Mouse (Mus musculus) neural tube, embryonic 11.5 days (tissue): ENCODE data around the gene Esr1. TPM values are rescaled to one million over a fixed set of nuclear protein-coding genes. Genes with fewer than 3 reads are reported as not detected.
A peak's percentile ranks its signal among the peaks of the same experiment; 100 is the strongest.
"Not testable (repeated sequence)": the region's sequence is repeated elsewhere in the genome, so short reads cannot be mapped to it uniquely, and the experiment has no call there.

ENCODE experiments used
- ATAC-seq: fragments of 200-750 bp; cut with Nextera tagmentation; 2 replicates; pipeline ENCODE4 v1.8.0; 2017; ENCODE audit warnings: moderate number of reproducible peaks, mild to moderate bottlenecking, moderate TSS enrichment, moderate library complexity; ENCODE audit not compliant: insufficient read depth, low FRiP score, low TSS enrichment
- DNase-seq: peaks from one replicate; pipeline ENCODE4 v3.0.0-alpha.2; 2015; ENCODE audit warnings: low spot score
- H3K27ac ChIP-seq: fragments of 300-500 bp; sonication (generic); 2 replicates; pipeline ENCODE4 v1.5.1; 2014; ENCODE audit warnings: low read depth, mild to moderate bottlenecking, low read length
- H3K27me3 ChIP-seq: fragments of 300-500 bp; sonication (generic); 2 replicates; pipeline ENCODE4 v1.6.1; 2014; ENCODE audit warnings: mild to moderate bottlenecking, low read length, mixed read lengths; ENCODE audit not compliant: control insufficient read depth, insufficient read depth
- H3K36me3 ChIP-seq: fragments of 300-500 bp; sonication (generic); 2 replicates; pipeline ENCODE4 v1.6.1; 2014; ENCODE audit warnings: mild to moderate bottlenecking, low read length, moderate library complexity, mixed read lengths; ENCODE audit not compliant: control insufficient read depth, insufficient read depth
- H3K4me1 ChIP-seq: fragments of 300-500 bp; sonication (generic); 2 replicates; pipeline ENCODE4 v1.6.1; 2014; ENCODE audit warnings: low read length, mixed read lengths; ENCODE audit not compliant: control insufficient read depth, insufficient read depth
- H3K4me2 ChIP-seq: fragments of 300-500 bp; sonication (generic); 2 replicates; pipeline ENCODE4 v1.6.1; 2014; ENCODE audit warnings: low read depth, mild to moderate bottlenecking, moderate library complexity
- H3K4me3 ChIP-seq: fragments of 300-500 bp; sonication (generic); 2 replicates; pipeline ENCODE4 v1.5.1; 2014; ENCODE audit warnings: low read depth, low read length
- H3K9ac ChIP-seq: fragments of 300-500 bp; sonication (generic); 2 replicates; pipeline ENCODE4 v1.6.1; 2014; ENCODE audit warnings: mild to moderate bottlenecking, low read length
- H3K9me3 ChIP-seq: fragments of 300-500 bp; sonication (generic); 2 replicates; pipeline ENCODE4 v1.6.1; 2016; ENCODE audit warnings: low read length; ENCODE audit not compliant: control insufficient read depth
- whole genome bisulfite sequencing: fragments of 180-500 bp; shearing (Covaris S2); extraction: QIAGEN DNeasy Blood & Tissue Kit; methylation state at CpG from one replicate; pipeline ENCODE4 v1.1.7; 2014; 5-methylcytosine and 5-hydroxymethylcytosine counted together
- polyA plus RNA-seq: library from polyadenylated mRNA; unstranded; fragments of >200 nt; fragmentation: Nextera tagmentation; extraction: Ambion mirVana; gene quantifications from 2 replicates; pipeline ENCODE4 v1.2.1, GENCODE M21; 2014

Gene Esr1
- polyA plus RNA-seq, 1 experiment from 2014 or later = 0.08 TPM

GRCm38 (mm10) chr10:4597211-4597610, 14.2 kb upstream of the Esr1 start:
- H3K27me3 ChIP-seq = no peaks in the 10 kb centered on the region
- 97% methylated on average over 3 of the region's 4 CpGs for WGBS
- no peak overlapping the region for H3K4me3 ChIP-seq
- H3K4me2 ChIP-seq = no peak overlapping the region
- no peaks in the 10 kb centered on the region for H3K36me3 ChIP-seq
- H3K9ac ChIP-seq = no peak overlapping the region
- H3K9me3 ChIP-seq = no peaks in the 10 kb centered on the region
- DNase-seq (no peak), ATAC-seq (no peak)
- no peaks in the 10 kb centered on the region for H3K4me1 ChIP-seq
- H3K27ac ChIP-seq = no peak overlapping the region

DNA sequence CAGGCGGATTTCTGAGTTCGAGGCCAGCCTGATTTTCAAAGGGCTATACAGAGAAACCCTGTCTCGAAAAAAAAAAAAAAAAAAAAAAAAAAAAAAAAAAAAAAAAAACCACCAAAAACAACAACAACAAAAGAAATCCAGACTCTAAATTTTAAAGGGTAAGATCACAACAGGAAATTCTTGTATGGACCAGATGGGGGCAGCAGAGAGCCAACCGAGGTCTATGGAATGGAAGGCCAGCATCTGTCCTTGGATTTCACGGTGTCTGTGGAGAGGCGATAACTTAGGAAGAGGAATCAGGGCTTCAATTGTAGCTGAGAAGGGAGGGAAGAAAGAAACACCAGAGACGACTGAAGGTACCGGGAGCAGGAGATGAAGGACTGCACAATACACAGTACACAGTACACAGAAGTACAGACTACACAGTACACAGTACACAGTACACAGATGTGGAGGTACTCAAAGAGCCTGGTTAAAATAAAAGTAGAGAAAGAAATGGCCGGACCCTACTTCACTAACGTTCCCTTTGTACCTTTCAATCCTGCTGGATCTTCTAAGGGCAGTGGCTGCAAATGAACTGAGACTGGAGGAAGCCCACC, 13.1 kb upstream of the Esr1 start:
- Histone ChIP-seq H3K4me1 (no peaks in the 10 kb centered on the region), H3K4me3 (no peak overlapping the region), H3K9ac (no peak overlapping the region), H3K4me2 (no peak overlapping the region), H3K27me3 (no peaks in the 10 kb centered on the region), H3K9me3 (no peaks in the 10 kb centered on the region), H3K36me3 (no peaks in the 10 kb centered on the region), H3K27ac (no peak overlapping the region)
- ATAC-seq (no peak), DNase-seq (peak; percentile 59)
- WGBS = 65% methylated on average over 10 of the region's 10 CpGs

DNA sequence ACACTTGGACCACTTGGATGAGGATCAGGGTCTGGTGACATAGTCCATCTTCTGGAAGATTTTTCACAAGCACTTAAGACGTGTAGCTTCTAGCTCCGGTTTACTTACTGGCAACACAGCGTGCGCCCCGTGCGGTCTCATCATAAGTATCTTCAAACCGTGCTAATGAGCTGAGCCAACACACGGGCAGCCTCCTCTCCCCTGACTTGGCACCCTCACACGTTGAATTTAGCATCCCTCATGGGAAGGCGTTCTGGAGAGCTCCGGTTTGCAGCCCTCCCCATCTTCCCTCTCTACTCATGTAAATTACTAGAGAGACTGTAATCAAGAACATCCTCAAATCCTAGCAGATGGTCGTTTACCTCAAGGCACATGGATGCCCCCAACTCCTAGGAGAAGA, 12.5 kb upstream of the Esr1 start:
- Histone ChIP-seq H3K36me3 (no peaks in the 10 kb centered on the region), H3K9me3 (no peaks in the 10 kb centered on the region), H3K4me3 (no peak overlapping the region), H3K27ac (no peak overlapping the region), H3K4me2 (no peak overlapping the region), H3K4me1 (no peaks in the 10 kb centered on the region), H3K27me3 (no peaks in the 10 kb centered on the region), H3K9ac (no peak overlapping the region)
- WGBS = 86% methylated on average over 12 of the region's 12 CpGs
- no peak for DNase-seq
- no peak for ATAC-seq

- H3K27me3 ChIP-seq = no peaks in the 10 kb centered on the region
- no peak overlapping the region for H3K9ac ChIP-seq
- H3K4me1 ChIP-seq = no peaks in the 10 kb centered on the region
- no peaks in the 10 kb centered on the region for H3K9me3 ChIP-seq
- 82% methylated on average over 4 of the region's 4 CpGs for WGBS
- no peak for ATAC-seq
- DNase-seq = no peak
- no peaks in the 10 kb centered on the region for H3K36me3 ChIP-seq
- no peak overlapping the region for H3K4me2 ChIP-seq
- no peak overlapping the region for H3K4me3 ChIP-seq
- no peak overlapping the region for H3K27ac ChIP-seq
These were observed 11.8 kb upstream of the Esr1 start for GRCm38 (mm10) chr10:4599591-4599990.

DNA sequence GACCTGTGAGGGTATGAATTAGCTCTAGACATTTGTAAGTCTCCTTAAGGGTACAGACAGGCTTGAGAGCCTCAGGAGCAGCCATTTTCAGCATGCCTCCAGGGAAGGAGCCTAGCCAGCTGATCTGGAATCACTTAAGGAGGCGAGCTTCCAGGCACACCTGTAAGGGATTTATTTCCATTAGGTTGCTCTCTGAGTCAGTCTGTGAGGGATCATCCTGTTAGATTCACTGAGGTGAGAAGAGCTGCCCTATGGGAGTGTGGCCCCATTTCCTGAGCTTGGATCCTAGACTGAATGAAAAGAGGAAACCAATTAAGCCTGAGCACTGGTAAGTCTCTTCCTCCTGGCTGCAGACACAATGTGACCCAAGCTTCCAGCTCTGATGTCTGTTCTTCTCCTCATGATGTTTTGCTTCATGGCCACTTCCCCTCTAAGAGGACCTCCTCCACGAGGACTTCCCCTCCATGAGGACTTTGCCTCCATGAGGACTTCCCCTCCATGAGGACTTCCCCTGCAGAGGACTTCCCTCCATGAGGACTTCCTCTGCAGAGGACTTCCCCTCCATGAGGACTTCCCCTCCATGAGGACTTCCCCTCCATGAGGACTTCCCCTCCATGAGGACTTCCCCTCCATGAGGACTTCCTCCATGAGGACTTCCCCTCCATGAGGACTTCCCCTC, 10.5 kb upstream of the Esr1 start:
- no peak for ATAC-seq
- H3K4me1 ChIP-seq = no peaks in the 10 kb centered on the region
- H3K27me3 ChIP-seq = no peaks in the 10 kb centered on the region
- no peaks in the 10 kb centered on the region for H3K36me3 ChIP-seq
- H3K9me3 ChIP-seq = no peaks in the 10 kb centered on the region
- H3K4me3 ChIP-seq = no peak overlapping the region
- no peak overlapping the region for H3K27ac ChIP-seq
- no peak overlapping the region for H3K4me2 ChIP-seq
- H3K9ac ChIP-seq = no peak overlapping the region
- DNase-seq = no peak
- WGBS = 77% methylated on average over 2 of the region's 2 CpGs

- ATAC-seq, H3K27me3 ChIP-seq, H3K27ac ChIP-seq, H3K4me3 ChIP-seq, H3K9ac ChIP-seq, DNase-seq, H3K4me2 ChIP-seq, H3K4me1 ChIP-seq, H3K9me3 ChIP-seq, H3K36me3 ChIP-seq: not testable (repeated sequence)
These were observed 9.8 kb upstream of the Esr1 start for GRCm38 (mm10) chr10:4601612-4602011.

DNA sequence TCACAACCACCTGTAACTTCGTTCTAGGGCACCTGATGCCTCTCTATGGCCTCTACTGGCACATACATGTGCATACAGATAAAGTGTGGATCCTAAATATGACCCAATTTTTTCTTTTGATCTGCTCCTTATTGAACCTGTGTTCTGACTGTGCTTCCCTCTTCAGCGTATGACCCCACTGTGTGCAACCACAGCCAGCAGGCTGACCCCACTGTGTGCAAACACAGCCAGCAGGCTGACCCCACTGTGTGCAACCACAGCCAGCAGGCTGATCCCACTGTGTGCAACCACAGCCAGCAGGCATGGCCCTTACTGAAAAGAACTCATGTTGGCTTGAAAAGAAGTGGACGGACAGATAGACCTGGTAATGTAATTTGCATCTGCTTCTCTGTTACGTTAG, 8.9 kb upstream of the Esr1 start:
- no peak for ATAC-seq
- no peak for DNase-seq
- Histone ChIP-seq H3K4me3 (no peak overlapping the region), H3K4me2 (no peak overlapping the region), H3K27me3 (no peaks in the 10 kb centered on the region), H3K36me3 (no peaks in the 10 kb centered on the region), H3K4me1 (no peaks in the 10 kb centered on the region), H3K27ac (no peak overlapping the region), H3K9ac (no peak overlapping the region), H3K9me3 (no peaks in the 10 kb centered on the region)
- 73% methylated on average over 4 of the region's 4 CpGs for WGBS

DNA sequence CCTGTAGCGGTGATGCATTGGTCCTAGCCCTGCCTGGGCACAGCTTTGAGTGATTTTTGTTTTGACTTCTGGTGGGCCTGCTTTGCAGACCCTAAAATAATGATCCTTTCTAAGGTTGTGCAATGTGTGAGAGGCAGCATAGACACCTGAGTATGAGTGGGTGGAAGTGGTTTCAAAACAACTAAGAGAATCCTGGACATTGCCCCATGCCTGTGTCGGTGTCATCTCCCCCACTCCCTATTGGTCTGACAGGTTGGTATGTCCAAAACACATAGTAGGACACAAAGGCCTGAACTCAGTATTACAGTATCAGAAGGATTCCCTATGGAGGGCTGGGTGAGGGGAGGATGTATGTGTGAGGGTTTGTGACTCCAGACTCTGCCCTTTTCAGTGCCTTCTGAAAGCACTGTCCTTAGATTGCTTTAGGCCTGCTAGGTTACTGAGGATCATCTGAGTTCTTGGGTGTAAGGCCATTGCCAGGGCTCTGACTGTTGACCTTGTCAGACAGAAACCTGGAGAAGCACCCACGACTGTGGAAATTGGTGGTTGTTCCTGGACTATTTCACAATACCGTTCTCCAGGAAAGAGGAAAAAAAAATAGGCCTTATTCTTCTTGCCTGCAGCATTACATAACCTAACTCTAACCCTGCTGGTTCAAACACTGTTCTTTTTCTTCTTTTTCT, 6.7 kb upstream of the Esr1 start:
- no peak overlapping the region for H3K9ac ChIP-seq
- WGBS = 84% methylated on average over 4 of the region's 4 CpGs
- no peaks in the 10 kb centered on the region for H3K4me1 ChIP-seq
- H3K36me3 ChIP-seq = no peaks in the 10 kb centered on the region
- DNase-seq = no peak
- ATAC-seq = no peak
- no peaks in the 10 kb centered on the region for H3K9me3 ChIP-seq
- H3K4me2 ChIP-seq = no peak overlapping the region
- H3K27ac ChIP-seq = no peak overlapping the region
- no peak overlapping the region for H3K4me3 ChIP-seq
- H3K27me3 ChIP-seq = no peaks in the 10 kb centered on the region

GRCm38 (mm10) chr10:4610234-4610633, 1.2 kb upstream of the Esr1 start:
- H3K4me3 ChIP-seq = no peak overlapping the region
- no peak overlapping the region for H3K9ac ChIP-seq
- DNase-seq = no peak
- no peak overlapping the region for H3K4me2 ChIP-seq
- no peak for ATAC-seq
- no peaks in the 10 kb centered on the region for H3K36me3 ChIP-seq
- H3K27ac ChIP-seq = no peak overlapping the region
- WGBS = 83% methylated on average over 2 of the region's 2 CpGs
- H3K4me1 ChIP-seq = no peaks in the 10 kb centered on the region
- no peaks in the 10 kb centered on the region for H3K27me3 ChIP-seq
- no peaks in the 10 kb centered on the region for H3K9me3 ChIP-seq
